Mouse (Mus musculus): ENCODE measurements around the gene Dpm3. TPM values are rescaled to one million over a fixed set of nuclear protein-coding genes. Genes with fewer than 3 reads are reported as not detected.

Dpm3 gene
- total RNA-seq, 2 experiments from 2014 or later: 82.3 to 95.5 TPM

GRCm38 (mm10) chr3:89291874-89292273, 32.7 kb downstream of the Dpm3 start:
- ATAC-seq (ENCODE audit: poor library complexity, severe bottlenecking): no peak

GRCm38 (mm10) chr3:89292303-89292702, 33.1 kb downstream of the Dpm3 start:
- ATAC-seq (ENCODE audit: poor library complexity, severe bottlenecking): no peak

GRCm38 (mm10) chr3:89293247-89293918, 34.2 kb downstream of the Dpm3 start:
- ATAC-seq (ENCODE audit: poor library complexity, severe bottlenecking): no peak

GRCm38 (mm10) chr3:89294195-89294594, 35.0 kb downstream of the Dpm3 start:
- ATAC-seq (ENCODE audit: poor library complexity, severe bottlenecking): no peak

- ATAC-seq (ENCODE audit: poor library complexity, severe bottlenecking): no peak
Measured at GRCm38 (mm10) chr3:89295685-89296230, 36.6 kb downstream of the Dpm3 start.

- no peak for ATAC-seq (ENCODE audit: poor library complexity, severe bottlenecking)
Measured at GRCm38 (mm10) chr3:89296761-89297396, 37.7 kb downstream of the Dpm3 start.

- ATAC-seq (ENCODE audit: poor library complexity, severe bottlenecking): no peak
Measured at GRCm38 (mm10) chr3:89298908-89299307, 39.8 kb downstream of the Dpm3 start.

- peak; percentile 35 for ATAC-seq (ENCODE audit: poor library complexity, severe bottlenecking)
Measured at GRCm38 (mm10) chr3:89299499-89299898, 40.3 kb downstream of the Dpm3 start.

GRCm38 (mm10) chr3:89300071-89300470, 40.9 kb downstream of the Dpm3 start:
- ATAC-seq (ENCODE audit: poor library complexity, severe bottlenecking): no peak

GRCm38 (mm10) chr3:89300514-89300913, 41.4 kb downstream of the Dpm3 start:
- ATAC-seq (ENCODE audit: poor library complexity, severe bottlenecking): no peak

- ATAC-seq (ENCODE audit: poor library complexity, severe bottlenecking): no peak
Measured at GRCm38 (mm10) chr3:89304440-89304839, 45.3 kb downstream of the Dpm3 start.

- no peak for ATAC-seq (ENCODE audit: poor library complexity, severe bottlenecking)
Measured at GRCm38 (mm10) chr3:89305105-89305504, 45.9 kb downstream of the Dpm3 start.

- no peak for ATAC-seq (ENCODE audit: poor library complexity, severe bottlenecking)
Measured at GRCm38 (mm10) chr3:89305551-89306325, 46.6 kb downstream of the Dpm3 start.

GRCm38 (mm10) chr3:89308089-89308488, 48.9 kb downstream of the Dpm3 start:
- peak; percentile 80 for ATAC-seq (ENCODE audit: poor library complexity, severe bottlenecking)

GRCm38 (mm10) chr3:89314340-89314739, 55.2 kb downstream of the Dpm3 start:
- no peak for ATAC-seq (ENCODE audit: poor library complexity, severe bottlenecking)

- ATAC-seq (ENCODE audit: poor library complexity, severe bottlenecking): no peak
Measured at GRCm38 (mm10) chr3:89314791-89315190, 55.6 kb downstream of the Dpm3 start.

- ATAC-seq (ENCODE audit: poor library complexity, severe bottlenecking): peak; percentile 45; the same call in 1 of the 2 replicates
Measured at GRCm38 (mm10) chr3:89315195-89315929, 56.2 kb downstream of the Dpm3 start.

GRCm38 (mm10) chr3:89315930-89316831, 57.0 kb downstream of the Dpm3 start:
- ATAC-seq (ENCODE audit: poor library complexity, severe bottlenecking): no peak
